Mouse (Mus musculus) bone marrow macrophage, adult 2 months (primary cell): ENCODE results near the gene Myd88.

Source experiments
- CTCF ChIP-seq: IDR thresholded peaks from 2 replicates; pipeline ENCODE4 v1.5.1; 2012; ENCODE audit warnings: low read depth, mild to moderate bottlenecking, low read length, moderate library complexity
- POLR2A ChIP-seq: IDR thresholded peaks from 2 replicates; pipeline ENCODE4 v1.6.1; 2012; ENCODE audit warnings: mild to moderate bottlenecking, low read depth, low read length, borderline replicate concordance

GRCm38 (mm10) chr9:119355943-119356342 lies 14.7 kb upstream of the Myd88 start:
- TF ChIP-seq CTCF (no peak), POLR2A (no peak)
